Mouse (Mus musculus) heart, embryonic 13.5 days (tissue): ENCODE measurements around the gene Mroh9. TPM values are rescaled to one million over a fixed set of nuclear protein-coding genes. Genes with fewer than 3 reads are reported as not detected.

ENCODE experiments used
- ATAC-seq: fragments of 200-750 bp; cut with Nextera tagmentation; 2 replicates; pipeline ENCODE4 v1.8.0; 2017; ENCODE audit warnings: moderate TSS enrichment; ENCODE audit not compliant: insufficient number of reproducible peaks, low FRiP score, low TSS enrichment; ENCODE audit errors: extremely low read depth
- H3K27ac ChIP-seq: fragments of 300-500 bp; sonication (generic); replicated peaks from 2 replicates; pipeline ENCODE4 v1.5.1; 2015; ENCODE audit warnings: moderate library complexity, mild to moderate bottlenecking, inconsistent platforms
- H3K27me3 ChIP-seq: fragments of 300-500 bp; sonication (generic); replicated peaks from 2 replicates; pipeline ENCODE4 v1.6.1; 2015; ENCODE audit warnings: mild to moderate bottlenecking, inconsistent platforms
- H3K36me3 ChIP-seq: fragments of 300-500 bp; sonication (generic); 2 replicates; pipeline ENCODE4 v1.6.1; 2015; ENCODE audit warnings: mild to moderate bottlenecking, inconsistent platforms
- H3K4me1 ChIP-seq: fragments of 300-500 bp; sonication (generic); 2 replicates; pipeline ENCODE4 v1.6.1; 2015; ENCODE audit warnings: inconsistent platforms
- H3K4me2 ChIP-seq: fragments of 300-500 bp; sonication (generic); 2 replicates; pipeline ENCODE4 v1.6.1; 2015; ENCODE audit warnings: inconsistent platforms, mild to moderate bottlenecking, moderate library complexity
- H3K4me3 ChIP-seq: fragments of 300-500 bp; sonication (generic); 2 replicates; pipeline ENCODE4 v1.5.1; 2015; ENCODE audit warnings: moderate library complexity, mild to moderate bottlenecking, inconsistent platforms
- H3K9ac ChIP-seq: fragments of 300-500 bp; sonication (generic); 2 replicates; pipeline ENCODE4 v1.6.1; 2015; ENCODE audit warnings: inconsistent platforms, mild to moderate bottlenecking, moderate library complexity
- H3K9me3 ChIP-seq: fragments of 300-500 bp; sonication (generic); 2 replicates; pipeline ENCODE4 v1.6.1; 2016; ENCODE audit warnings: inconsistent platforms
- WGBS: fragments of 180-500 bp; shearing (Covaris S2); methylation state at CpG from one replicate; pipeline ENCODE4 v1.1.7; 2015; ENCODE audit warnings: mixed read lengths; 5-methylcytosine and 5-hydroxymethylcytosine counted together
- polyA plus RNA-seq: library from polyadenylated mRNA; unstranded; fragments of >200 nt; fragmentation: Nextera tagmentation; extraction: Ambion mirVana; gene quantifications from 2 replicates; pipeline ENCODE4 v1.2.1, GENCODE M21; 2015

Mroh9 gene
- not detected in 2 replicates for polyA plus RNA-seq

DNA sequence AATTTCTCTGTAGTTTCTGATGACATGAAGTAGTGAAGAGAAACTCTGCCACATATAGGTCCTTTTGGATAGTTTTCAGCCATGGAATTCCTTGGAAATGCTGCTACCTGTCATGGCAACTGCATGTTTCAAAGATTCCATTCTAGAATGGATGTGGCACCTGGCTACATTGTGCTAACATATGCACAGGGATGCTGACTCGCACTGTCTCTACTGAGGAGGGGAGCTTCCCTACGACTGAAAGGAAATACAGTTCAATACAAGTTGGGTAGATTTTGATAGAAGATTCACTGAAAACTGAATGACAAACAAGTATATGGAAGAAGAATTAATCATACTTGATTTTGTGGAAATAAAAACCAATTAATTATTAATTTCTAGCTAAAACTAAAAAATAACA is at the start of gene Mroh9:
Gene Mroh9 (minus strand): TSS at position 101 of the 400 bp plus-strand sequence.
- H3K4me2 ChIP-seq, result no peak within 1 kb of the TSS
- no peaks in the 10 kb centered on the region for H3K36me3 ChIP-seq
- no peak for ATAC-seq
- no peak within 1 kb of the TSS for H3K9ac ChIP-seq
- no peak within 1 kb of the TSS for H3K4me3 ChIP-seq
- no peaks in the 10 kb centered on the region for H3K4me1 ChIP-seq
- no peaks in the 10 kb centered on the region for H3K9me3 ChIP-seq
- H3K27me3 ChIP-seq, result no peaks in the 10 kb centered on the region
- 72% methylated on average over 2 of the region's 2 CpGs for WGBS
- H3K27ac ChIP-seq, result no peak within 1 kb of the TSS

DNA sequence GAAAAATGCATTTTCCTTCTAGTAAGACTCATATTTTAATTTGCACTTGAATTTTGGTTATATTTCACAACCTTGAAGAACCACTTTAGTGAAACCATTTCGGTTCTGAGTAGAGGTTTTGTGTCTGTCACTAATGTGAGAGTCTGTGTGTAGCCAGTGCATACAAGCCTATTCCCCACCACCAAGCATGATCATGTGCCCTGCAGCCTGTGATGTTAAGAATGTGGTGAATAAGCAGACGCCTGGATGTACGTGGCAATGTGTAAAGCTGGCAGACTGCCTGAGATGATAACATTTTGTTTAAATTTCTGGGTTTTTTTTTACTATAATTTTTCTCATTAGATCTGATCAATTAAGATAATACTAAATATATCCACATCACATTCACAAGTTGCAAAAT is 44.5 kb upstream of the Mroh9 start:
- Histone ChIP-seq H3K36me3 (no peaks in the 10 kb centered on the region), H3K4me1 (no peaks in the 10 kb centered on the region), H3K27me3 (no peaks in the 10 kb centered on the region), H3K9ac (no peak overlapping the region), H3K4me3 (no peak overlapping the region), H3K27ac (no peak overlapping the region), H3K9me3 (no peaks in the 10 kb centered on the region), H3K4me2 (no peak overlapping the region)
- WGBS, result 53% methylated on average over 3 of the region's 3 CpGs
- ATAC-seq, result no peak

DNA sequence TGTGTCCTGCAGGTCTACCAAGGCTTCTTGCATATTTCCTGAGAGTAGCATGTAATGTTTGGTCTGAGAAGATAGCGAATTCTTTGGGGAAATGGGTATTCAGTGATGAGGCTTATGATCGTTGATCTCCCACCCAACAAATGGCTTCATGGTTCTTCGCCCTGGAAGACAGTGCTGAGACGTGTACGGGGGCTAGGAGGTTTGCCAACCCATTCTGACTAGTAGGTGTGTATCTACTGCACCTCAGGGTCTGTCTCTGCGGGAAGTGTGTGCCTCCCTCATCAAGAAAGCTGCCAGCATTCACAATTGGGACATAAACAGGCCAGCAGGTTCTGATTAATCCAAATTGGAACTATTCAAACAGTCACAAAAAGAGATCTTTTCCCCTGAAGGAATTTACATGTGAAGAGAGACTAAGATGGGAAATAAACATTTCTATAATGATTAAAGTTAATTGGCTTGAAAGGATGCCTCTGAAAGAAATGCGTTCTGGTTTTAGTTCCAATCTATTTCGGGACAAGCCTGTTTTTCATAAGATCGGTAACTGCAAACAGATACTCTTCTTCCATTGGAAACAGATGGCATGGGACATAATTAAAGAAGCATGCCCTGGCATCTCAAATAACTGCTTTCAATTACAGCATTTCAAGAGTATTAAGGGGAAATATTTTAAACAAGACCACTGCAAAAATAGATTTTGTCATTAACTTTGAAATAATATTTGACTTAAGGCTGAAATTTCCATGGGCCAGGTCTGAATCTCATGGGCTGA is 43.8 kb upstream of the Mroh9 start:
- WGBS, result 79% methylated on average over 9 of the region's 9 CpGs
- ATAC-seq, result no peak

DNA sequence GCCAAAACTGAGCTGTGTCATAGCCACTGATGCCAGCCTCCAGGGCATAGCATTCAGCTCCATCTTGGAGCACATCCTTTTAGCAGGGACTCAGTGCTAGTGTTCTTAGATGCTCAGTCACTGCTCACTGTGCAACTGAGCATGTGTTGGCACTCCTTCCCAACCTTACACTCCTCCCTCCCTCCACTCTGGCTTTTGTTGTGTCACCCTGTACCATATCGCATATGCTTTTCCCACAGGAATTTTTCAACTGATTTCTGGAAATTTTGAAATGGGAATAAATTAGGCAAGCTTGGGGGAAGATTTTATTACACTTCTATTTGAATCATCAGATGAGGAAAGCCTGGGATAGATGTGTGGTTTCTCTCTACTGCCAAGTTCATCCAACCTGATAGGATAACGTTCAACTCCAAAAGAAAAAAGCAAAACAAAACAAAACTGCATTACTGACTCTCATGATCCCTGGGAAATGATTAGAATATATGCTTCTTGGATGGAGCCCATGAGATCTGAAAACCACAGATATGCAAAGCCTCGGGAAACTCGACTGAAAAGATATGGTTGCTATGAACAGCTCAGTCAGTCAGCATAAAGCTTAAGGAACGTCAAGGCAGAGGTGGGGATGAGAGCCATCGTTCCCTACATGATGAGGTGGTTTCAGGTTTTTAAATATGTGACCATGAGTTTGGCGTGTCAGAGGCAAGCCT is 40.9 kb upstream of the Mroh9 start:
- ATAC-seq, result no peak
- H3K27me3 ChIP-seq, result no peaks in the 10 kb centered on the region
- 53% methylated on average over 7 of the region's 7 CpGs for WGBS
- H3K27ac ChIP-seq, result no peak overlapping the region
- H3K9ac ChIP-seq, result no peak overlapping the region
- H3K36me3 ChIP-seq, result no peaks in the 10 kb centered on the region
- H3K4me3 ChIP-seq, result no peak overlapping the region
- no peak overlapping the region for H3K4me2 ChIP-seq
- no peaks in the 10 kb centered on the region for H3K9me3 ChIP-seq
- H3K4me1 ChIP-seq, result no peaks in the 10 kb centered on the region

More for the DNA sequence above, 43.8 kb upstream of the Mroh9 start:
- no peaks in the 10 kb centered on the region for H3K27me3 ChIP-seq
- H3K4me3 ChIP-seq, result no peak overlapping the region
- no peak overlapping the region for H3K4me2 ChIP-seq
- H3K9me3 ChIP-seq, result no peaks in the 10 kb centered on the region
- no peaks in the 10 kb centered on the region for H3K36me3 ChIP-seq
- H3K27ac ChIP-seq, result no peak overlapping the region
- H3K9ac ChIP-seq, result no peak overlapping the region
- H3K4me1 ChIP-seq, result no peaks in the 10 kb centered on the region

DNA sequence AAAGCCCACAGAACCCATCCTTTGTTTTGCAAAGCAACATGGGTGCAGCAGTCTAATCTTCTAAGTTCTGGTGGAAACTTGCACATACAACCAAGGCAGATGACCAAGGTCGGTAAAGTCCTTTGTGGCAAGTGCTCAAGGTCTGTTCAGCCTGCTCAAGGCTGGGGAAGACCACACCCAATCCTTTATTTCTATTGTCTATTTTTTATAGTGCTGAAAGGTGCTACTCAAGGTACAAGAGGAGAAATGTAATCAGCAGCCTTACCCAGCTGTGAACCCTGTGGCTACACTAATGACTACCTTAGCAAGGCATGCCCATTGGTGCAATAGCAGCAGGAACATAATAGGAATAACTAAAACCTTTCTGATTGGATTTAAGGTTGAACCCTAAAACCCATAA is 36.9 kb upstream of the Mroh9 start:
- ATAC-seq, result no peak
- Histone ChIP-seq H3K36me3 (no peaks in the 10 kb centered on the region), H3K4me3 (no peak overlapping the region), H3K4me1 (no peaks in the 10 kb centered on the region), H3K9ac (no peak overlapping the region), H3K27me3 (no peaks in the 10 kb centered on the region), H3K4me2 (no peak overlapping the region), H3K27ac (no peak overlapping the region), H3K9me3 (no peaks in the 10 kb centered on the region)
- WGBS, result 79% methylated on average over 1 of the region's 1 CpGs

DNA sequence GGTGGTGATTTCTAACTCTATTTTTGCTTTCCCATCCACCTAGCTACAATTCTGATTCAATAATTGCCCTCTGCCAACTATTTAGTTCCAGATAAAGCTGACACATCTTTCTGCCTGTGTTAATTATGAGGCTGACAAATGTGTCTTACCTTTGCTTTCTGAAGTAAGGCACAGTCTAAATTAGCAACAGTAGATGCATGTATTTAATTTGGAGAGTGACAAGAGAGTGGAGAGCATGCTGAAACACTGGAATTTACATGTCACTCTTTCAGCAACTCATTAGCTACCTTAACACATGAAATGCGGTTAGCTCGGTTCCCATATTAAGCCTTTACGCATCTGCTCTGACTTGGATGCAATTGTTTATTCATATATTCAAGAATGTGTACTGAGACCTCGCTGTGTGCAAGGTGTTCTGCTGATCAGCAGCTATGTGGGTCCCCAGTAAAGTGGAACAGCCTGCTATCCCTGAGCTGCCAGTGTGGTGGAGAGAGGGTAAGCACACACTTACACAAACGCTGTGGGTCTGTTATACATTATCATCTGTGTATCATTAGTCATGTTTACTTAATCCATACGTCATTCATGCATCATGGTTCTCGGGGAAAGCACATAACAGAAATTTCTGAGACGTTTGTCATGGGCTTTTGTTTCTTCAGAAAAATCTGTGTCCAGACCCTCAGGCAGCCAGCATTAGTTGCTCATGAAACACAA is 28.1 kb upstream of the Mroh9 start:
- Histone ChIP-seq H3K27me3 (no peaks in the 10 kb centered on the region), H3K36me3 (no peaks in the 10 kb centered on the region), H3K9me3 (no peaks in the 10 kb centered on the region), H3K9ac (no peak overlapping the region), H3K4me2 (no peak overlapping the region), H3K27ac (no peak overlapping the region), H3K4me1 (no peaks in the 10 kb centered on the region), H3K4me3 (no peak overlapping the region)
- ATAC-seq, result no peak
- WGBS, result 64% methylated on average over 8 of the region's 8 CpGs

DNA sequence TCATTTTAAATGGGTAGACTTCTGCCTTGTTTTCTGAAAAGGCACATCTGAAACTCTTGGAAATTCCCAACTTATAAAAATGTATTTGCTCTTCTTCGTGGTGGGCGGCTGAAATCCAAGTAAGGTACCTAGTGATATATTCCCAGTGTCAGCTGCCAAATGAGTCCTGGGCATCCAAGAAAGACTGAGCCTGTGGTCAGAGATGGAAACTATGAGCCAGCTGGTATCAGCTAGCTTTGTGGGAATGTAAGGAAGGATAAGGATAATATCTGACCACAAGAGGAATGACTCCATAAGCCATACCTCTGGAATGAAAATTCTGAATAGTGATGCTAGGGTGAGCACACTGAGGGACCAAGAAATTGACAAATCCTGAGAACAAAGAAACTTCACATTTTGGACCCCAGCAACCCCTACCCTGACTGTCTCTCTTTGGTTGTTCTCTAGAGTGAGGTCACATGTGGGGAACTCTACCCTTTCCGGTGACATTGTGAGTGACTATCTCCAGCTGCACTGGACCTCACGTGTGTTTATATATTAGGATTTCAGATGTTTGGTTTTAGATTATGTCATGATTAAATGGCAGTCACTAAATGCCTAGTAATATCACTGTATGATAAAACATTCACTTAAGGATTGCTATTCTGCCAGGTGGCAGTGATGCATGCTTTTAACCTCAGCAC is 27.2 kb upstream of the Mroh9 start:
- Histone ChIP-seq H3K9me3 (no peaks in the 10 kb centered on the region), H3K27ac (no peak overlapping the region), H3K4me2 (no peak overlapping the region), H3K9ac (no peak overlapping the region), H3K4me1 (no peaks in the 10 kb centered on the region), H3K36me3 (no peaks in the 10 kb centered on the region), H3K27me3 (no peaks in the 10 kb centered on the region), H3K4me3 (no peak overlapping the region)
- ATAC-seq, result no peak
- 69% methylated on average over 4 of the region's 4 CpGs for WGBS

DNA sequence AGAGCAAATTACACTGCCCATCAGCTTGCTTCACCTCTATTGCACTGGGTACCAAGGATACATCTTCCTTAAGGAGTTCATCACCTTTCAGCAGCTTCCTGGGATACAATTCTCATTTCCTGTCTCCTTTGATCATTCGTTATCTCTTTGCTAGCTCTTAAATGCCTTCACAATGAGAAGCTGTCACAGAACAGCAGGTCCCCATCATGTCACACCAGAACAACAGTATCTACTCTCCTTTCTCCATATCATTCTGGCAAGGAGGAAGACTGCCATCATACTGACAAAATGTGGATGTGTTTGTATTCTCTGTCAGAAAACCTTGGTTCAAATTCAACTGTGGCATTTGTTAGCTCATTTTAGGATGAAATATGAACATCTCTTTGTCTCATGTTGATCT is 19.5 kb upstream of the Mroh9 start:
- H3K27me3 ChIP-seq, result no peaks in the 10 kb centered on the region
- no peak overlapping the region for H3K9ac ChIP-seq
- H3K4me3 ChIP-seq, result no peak overlapping the region
- 36% methylated on average over 1 of the region's 1 CpGs for WGBS
- no peaks in the 10 kb centered on the region for H3K4me1 ChIP-seq
- no peak overlapping the region for H3K27ac ChIP-seq
- H3K9me3 ChIP-seq, result no peaks in the 10 kb centered on the region
- H3K4me2 ChIP-seq, result no peak overlapping the region
- no peaks in the 10 kb centered on the region for H3K36me3 ChIP-seq
- no peak for ATAC-seq

DNA sequence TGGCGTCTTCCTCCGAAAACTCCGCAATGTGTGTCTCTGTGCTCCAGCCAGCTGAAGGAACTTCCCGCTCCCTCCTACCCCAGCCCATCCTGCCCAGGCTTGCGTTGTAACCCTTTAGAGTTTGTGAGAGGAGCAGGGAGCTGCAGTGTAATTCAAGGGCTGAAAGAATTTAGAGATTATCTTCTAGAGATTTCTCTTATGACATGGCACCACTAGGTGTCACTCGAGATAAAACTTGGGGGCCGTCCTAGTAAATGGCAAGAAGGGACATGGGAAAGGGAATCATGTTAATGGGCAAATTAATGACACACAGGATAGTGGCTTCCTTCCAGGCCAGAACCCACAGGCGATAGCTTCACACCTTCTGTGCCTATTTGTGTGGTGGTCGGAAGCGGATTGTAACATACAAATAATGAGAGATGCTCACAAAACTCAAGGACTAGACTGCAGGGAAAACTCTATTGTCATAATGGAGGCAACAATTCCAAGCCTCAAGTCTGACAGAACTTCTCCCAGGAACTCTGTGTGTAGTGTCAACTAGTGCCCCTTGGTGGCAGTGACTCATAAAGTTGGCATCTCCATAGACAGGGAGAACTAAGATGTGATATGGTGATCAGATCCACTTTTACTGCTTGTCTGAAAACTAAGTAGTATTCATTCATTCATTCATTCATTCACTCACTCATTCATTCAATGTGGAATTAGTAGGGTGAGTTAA is 6.1 kb upstream of the Mroh9 start:
- Histone ChIP-seq H3K4me1 (no peaks in the 10 kb centered on the region), H3K27me3 (no peaks in the 10 kb centered on the region), H3K9ac (no peak overlapping the region), H3K27ac (no peak overlapping the region), H3K4me3 (no peak overlapping the region), H3K9me3 (no peaks in the 10 kb centered on the region), H3K4me2 (no peak overlapping the region), H3K36me3 (no peaks in the 10 kb centered on the region)
- ATAC-seq, result no peak
- WGBS, result 51% methylated on average over 10 of the region's 10 CpGs

DNA sequence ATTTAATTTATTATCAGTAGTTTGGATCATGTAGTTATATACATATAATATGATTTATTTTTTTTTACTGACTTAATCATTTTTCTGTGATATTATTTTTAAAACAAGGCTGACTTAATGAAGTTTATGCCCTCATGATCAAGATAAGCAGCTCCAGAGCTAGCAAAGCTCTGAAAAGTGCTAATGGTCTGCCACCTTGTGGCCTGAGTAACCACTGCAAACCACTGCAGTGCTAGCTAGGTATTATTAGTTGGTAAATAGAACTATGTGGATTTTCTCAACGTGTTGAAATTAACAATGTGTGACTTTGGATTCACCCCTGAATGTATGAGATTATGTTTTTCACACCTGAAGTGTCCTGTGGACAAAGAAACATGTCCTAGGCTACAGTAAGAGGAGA is 15.0 kb downstream of the Mroh9 start:
- Histone ChIP-seq H3K27ac (no peak overlapping the region), H3K4me1 (no peaks in the 10 kb centered on the region), H3K27me3 (no peaks in the 10 kb centered on the region), H3K4me2 (no peak overlapping the region), H3K9me3 (no peaks in the 10 kb centered on the region), H3K36me3 (no peaks in the 10 kb centered on the region), H3K4me3 (no peak overlapping the region), H3K9ac (no peak overlapping the region)
- 10% methylated on average over 1 of the region's 1 CpGs for WGBS
- no peak for ATAC-seq

DNA sequence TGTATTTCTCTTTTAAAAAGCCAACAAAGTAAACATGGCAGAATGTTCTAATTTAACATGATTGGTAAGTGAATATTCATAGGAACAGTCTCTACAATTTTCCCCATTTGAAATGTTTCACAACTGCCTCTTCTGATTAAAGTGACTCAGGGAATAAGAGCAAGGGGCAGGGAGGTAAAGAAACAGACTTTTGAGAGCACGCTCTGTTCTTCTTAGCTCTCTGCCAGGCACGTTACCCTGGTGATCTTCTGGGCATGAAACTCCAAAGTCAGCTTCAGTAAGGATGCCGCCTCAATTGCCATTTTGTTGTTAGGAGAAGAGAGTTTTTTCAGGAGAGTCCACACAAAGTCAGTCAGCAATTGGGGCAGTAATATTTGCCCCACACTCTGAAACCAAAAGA is 25.1 kb downstream of the Mroh9 start:
- Histone ChIP-seq H3K4me3 (no peak overlapping the region), H3K4me1 (no peaks in the 10 kb centered on the region), H3K4me2 (no peak overlapping the region), H3K36me3 (no peaks in the 10 kb centered on the region), H3K27ac (no peak overlapping the region), H3K9ac (no peak overlapping the region), H3K9me3 (no peaks in the 10 kb centered on the region), H3K27me3 (no peaks in the 10 kb centered on the region)
- 77% methylated on average over 3 of the region's 3 CpGs for WGBS
- ATAC-seq, result no peak
